Mouse (Mus musculus) testis, adult 2 months (tissue): ENCODE measurements around the gene Stam2.

Source experiments
- CTCF ChIP-seq: fragments of 200-500 bp; IDR thresholded peaks from 2 replicates; pipeline ENCODE4 v1.5.1; 2012; ENCODE audit warnings: low read depth, mild to moderate bottlenecking, inconsistent platforms, low read length, moderate library complexity; ENCODE audit not compliant: control insufficient read depth, insufficient read depth, insufficient replicate concordance
- POLR2A ChIP-seq: fragments of 200-500 bp; IDR thresholded peaks from 2 replicates; pipeline ENCODE4 v1.6.1; 2012; ENCODE audit warnings: low read depth, mild to moderate bottlenecking, inconsistent platforms, low read length, moderate library complexity; ENCODE audit not compliant: control insufficient read depth

GRCm38 (mm10) chr2:52717076-52717475, 25.0 kb downstream of the Stam2 start:
- TF ChIP-seq CTCF (no peak), POLR2A (no peak)
